Comparison of ENCODE assay signal across 21 mouse cellular contexts in genomic region chr17:11211006-11211405, GRCm38 (mm10).
"Had no signal": no experiment of that assay in that cellular context is flagged by ENCODE, and none has a peak within 500 bp of the region (broad histone marks: within the 10 kb centered on the region; RNA-seq: fewer than 3 reads in every experiment).

No protein-coding gene starts in this region.

- ATAC-seq: intestine, embryonic 15.5 days; liver, postnatal 0 days; lung, postnatal 0 days; midbrain, embryonic 15.5 days had no signal

- H3K27ac ChIP-seq: intestine, embryonic 15.5 days; kidney, embryonic 15.5 days; limb, embryonic 12.5 days; limb, embryonic 15.5 days; liver, embryonic 14.5 days; macrophage; midbrain, embryonic 12.5 days; midbrain, embryonic 15.5 days; neural tube, embryonic 12.5 days; neural tube, embryonic 15.5 days; stomach, embryonic 15.5 days had no signal

- H3K4me3 ChIP-seq: intestine, embryonic 15.5 days; kidney, embryonic 15.5 days; limb, embryonic 12.5 days; limb, embryonic 15.5 days; midbrain, embryonic 12.5 days; midbrain, embryonic 15.5 days; neural tube, embryonic 12.5 days; neural tube, embryonic 15.5 days; stomach, embryonic 15.5 days had no signal

- DNase-seq: kidney, adult 11 months; kidney, adult 8-10 months; kidney, postnatal 10 days; kidney, postnatal 36 days; left cerebral cortex, postnatal 4 days; liver, postnatal 0 days; lung, embryonic 14.5 days; spleen, adult 18-20 months; thymus, postnatal 25 days had no signal
